Mouse (Mus musculus): ENCODE results near the gene Rapgef1.
A peak's percentile ranks its signal among the peaks of the same experiment; 100 is the strongest.
"Not testable (repeated sequence)": the region's sequence is repeated elsewhere in the genome, so short reads cannot be mapped to it uniquely, and the experiment has no call there.

Gene Rapgef1

GRCm38 (mm10) chr2:29741207-29741606 lies 121.7 kb downstream of the Rapgef1 start:
- no peak for DNase-seq (ENCODE audit: low spot score)

DNA sequence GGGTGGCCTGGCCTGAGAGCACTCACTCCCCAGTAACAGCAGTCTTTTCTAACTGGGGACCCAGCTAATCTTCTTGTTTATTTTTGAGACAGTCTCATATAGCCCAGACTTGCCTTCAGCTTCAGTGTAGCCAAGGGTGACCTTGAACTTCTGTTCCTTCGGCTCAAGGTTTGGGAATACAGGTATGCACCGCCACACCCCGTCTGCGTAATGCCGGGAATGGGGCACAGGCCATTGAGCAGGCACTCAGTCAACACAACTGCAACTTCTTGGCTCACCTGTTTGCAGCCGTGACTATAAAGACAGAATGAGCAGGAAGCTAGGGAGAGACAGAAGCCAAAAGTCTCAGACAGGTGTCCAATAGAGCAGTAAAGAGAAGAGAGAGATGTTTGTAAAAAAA lies 124.7 kb downstream of the Rapgef1 start:
- no peak for DNase-seq (ENCODE audit: low spot score)

- no peak for DNase-seq (ENCODE audit: low spot score)
Measured at GRCm38 (mm10) chr2:29747188-29747782, 127.8 kb downstream of the Rapgef1 start.

GRCm38 (mm10) chr2:29747852-29748251 lies 128.3 kb downstream of the Rapgef1 start:
- DNase-seq (ENCODE audit: low spot score): peak; percentile 46

GRCm38 (mm10) chr2:29748499-29748898 lies 129.0 kb downstream of the Rapgef1 start:
- no peak for DNase-seq (ENCODE audit: low spot score)

DNA sequence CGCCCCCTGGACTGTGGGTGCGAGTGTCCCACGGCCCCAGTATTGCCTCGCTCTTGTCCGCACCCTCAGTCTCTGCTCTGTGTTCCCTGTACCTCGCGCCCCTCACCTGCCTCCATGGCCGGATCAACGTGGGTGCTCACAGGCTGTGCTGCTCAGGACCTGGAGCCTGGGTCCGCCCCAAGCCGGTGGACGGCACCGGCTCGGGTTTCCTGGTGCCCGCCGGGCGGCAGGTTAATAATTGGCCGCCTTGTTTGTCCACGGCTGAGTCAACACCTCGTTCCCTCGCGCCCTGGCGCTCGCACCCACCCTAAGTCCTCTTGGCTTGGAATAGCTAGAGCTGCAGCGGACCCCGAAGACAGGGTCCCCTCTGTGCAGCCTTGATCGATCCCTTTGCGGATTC lies 132.0 kb downstream of the Rapgef1 start, which contains the start of gene Gm13420:
Gene Gm13420, minus strand, starts transcription at position 189 of the 400 bp plus-strand sequence.
- DNase-seq (ENCODE audit: low spot score): no peak

DNA sequence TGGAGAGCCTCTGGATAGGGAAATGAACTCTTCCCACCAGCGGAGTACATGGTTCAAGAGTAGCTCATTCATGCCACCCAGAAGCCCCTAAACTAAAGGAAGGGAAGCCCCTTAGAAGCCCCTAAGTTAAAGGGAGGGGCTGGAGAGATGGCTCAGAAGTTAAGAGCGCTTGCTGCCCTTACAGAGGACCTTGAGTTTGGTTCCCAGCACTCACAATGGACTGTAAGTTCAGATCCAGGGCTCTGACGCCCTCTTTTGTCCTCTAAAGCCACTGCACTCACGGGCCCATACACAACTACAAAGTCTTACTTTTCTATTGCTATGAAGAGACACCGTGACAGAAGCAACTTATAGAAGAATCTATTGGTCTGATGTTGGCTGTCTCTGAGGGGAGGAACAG lies 132.9 kb downstream of the Rapgef1 start:
- DNase-seq (ENCODE audit: low spot score): no peak

- no peak for DNase-seq (ENCODE audit: low spot score)
Measured at GRCm38 (mm10) chr2:29755693-29756092, 136.2 kb downstream of the Rapgef1 start.

DNA sequence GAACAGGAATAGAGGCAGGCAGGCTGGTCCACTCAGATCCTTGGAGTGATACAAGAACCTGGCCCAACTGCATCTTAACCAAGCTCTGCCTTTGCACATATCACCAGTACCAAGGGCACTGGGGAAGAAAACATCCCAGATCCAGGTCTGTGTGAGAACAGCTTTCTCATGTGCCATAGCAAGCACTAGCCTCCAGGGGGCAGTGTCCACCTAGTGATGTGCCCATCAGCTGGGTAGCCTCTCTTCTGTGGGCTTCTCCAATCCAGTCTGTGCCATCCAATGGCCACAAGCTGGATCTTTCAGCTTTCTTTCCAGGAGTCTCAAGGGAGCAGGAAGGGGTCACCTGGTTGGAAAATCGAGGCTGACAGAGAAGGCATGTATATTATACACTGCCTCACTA lies 145.3 kb downstream of the Rapgef1 start:
- peak; percentile 66 for DNase-seq (ENCODE audit: low spot score)

- DNase-seq (ENCODE audit: low spot score): no peak
Measured at GRCm38 (mm10) chr2:29767976-29768709, 148.6 kb downstream of the Rapgef1 start.

DNA sequence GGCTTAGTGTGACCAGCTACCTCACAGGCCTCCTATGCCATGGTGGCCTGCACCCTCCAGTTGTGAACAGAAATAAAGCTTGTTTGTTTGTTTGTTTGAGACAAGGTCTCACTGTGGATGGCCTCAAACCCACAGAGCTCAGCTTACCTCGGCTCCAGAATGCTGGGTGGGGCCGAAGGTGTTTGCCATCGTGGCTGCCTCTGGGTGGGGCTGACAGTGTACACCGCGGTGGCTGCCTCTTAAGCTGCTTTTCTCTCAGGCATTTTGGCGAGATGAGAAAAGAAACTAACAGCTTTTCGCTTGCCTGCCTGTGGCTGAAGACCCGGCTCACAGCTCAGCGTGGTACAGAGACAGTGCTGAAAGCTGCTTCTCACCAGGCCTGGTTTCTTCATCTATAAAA lies 149.4 kb downstream of the Rapgef1 start:
- no peak for DNase-seq (ENCODE audit: low spot score)

DNA sequence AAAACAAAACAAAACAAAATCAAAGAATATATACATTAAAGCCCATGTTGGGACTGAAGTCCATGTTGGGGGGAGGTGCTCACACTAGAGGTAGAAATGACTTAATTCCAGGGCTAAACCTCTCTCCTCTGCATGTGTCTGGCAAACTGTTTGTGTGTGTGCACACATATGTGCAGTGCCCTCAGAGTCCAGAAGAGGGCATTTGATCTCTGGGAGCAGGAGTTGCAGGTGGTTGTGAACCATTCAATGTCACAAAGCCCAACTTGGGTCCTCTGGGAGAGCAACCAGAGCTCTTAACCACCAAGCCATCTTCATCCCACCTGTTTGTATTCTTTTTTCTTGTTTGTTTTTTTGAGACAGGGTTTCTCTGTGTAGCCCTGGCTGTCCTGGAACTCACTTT lies 150.6 kb downstream of the Rapgef1 start:
- DNase-seq (ENCODE audit: low spot score): no peak

DNA sequence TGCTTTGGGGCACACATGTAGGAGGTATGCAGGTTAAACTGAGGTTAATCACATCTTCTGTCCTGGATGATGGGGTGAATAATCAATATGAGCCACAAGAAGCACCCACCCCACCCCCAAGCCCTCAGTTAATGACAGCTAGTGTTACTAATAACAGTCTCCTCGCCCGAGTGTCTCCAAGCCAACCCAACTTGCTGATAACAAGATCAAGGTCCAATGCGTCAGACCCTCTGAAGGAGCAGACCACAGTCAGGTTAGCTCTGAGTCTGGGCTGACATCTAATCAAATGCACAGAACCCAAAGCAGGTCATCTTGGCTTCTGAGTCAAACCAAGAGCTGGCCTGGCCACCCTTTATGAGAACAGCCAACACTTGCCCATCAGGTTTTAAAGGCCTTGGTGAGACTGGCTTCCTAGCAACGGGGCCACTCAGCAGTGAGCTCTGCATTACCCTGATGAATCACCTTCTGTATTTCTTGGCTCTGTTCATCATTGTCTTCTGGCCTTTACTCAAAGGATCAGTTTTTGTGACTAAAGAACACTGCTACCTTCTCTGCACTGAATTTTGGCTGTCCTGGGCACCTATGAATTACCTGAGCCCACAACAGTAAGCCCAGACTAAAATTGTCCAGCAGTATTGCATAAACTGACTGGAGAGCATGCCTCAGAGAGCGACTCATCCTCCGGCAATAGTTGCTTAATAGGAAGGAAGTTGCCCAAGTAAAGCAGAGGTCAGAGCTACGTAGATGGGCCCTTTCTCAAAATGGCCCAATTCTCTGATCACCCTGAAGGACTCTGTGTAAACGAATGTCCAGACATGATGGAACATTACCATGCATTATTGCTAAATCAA lies 152.3 kb downstream of the Rapgef1 start:
- DNase-seq (ENCODE audit: low spot score): no peak

DNA sequence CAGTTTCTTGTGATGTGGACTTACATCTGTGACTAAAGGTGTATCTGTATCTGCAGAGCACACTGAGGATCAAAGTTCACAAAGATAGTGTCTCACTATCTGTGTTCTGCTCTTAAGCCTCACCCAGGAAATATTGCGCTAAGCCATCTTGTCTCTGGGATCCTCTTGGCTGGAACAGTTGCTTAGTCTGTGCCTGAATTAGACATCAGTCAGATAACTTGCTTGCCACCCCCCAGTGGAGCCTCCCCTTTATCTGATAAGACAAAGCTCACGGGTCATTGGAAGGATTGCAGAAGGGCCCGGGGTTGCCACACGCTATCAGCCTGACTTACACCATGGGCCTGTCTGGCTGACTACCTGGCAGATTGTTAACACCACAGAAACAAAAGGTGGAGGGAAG lies 153.8 kb downstream of the Rapgef1 start:
- no peak for DNase-seq (ENCODE audit: low spot score)

DNA sequence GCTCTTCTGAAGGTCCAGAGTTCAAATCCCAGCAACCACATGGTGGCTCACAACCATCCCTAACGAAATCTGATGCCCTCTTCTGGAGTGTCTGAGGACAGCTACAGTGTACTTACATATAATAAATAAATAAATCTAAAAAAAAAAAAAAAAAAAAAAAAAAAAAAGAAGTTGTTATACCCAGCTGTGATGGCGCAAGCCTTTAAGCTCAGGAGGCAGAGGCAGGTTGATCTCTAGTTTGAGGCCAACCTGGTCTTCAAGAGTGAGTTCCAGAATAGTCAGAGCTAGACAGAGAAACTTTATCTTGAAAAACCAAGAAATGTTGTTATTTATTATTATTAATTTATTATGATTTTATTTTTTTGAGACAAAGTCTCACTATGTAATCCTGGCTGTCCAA lies 161.7 kb downstream of the Rapgef1 start:
- not testable (repeated sequence) for DNase-seq (ENCODE audit: low spot score)

DNA sequence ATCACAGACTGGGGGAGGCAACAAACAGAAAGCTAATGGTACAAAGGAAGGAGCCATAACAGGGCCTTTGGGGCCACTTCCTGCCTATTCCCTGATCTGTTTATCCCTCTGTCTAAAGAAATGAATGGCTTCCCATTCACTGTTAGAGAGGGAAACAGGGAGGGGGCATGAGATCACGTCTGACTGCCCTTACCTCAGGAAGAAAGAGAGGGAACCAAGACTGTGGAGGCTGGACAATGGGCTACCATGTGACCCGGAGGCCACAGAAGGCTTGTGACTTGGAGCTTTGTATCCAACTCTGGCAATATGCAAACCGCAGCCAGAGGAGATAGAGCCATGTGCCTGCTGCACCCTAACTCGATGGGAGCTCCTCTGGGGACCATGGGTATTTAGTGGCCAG lies 164.8 kb downstream of the Rapgef1 start:
- DNase-seq (ENCODE audit: low spot score): no peak

GRCm38 (mm10) chr2:29787104-29787917 lies 167.8 kb downstream of the Rapgef1 start, which contains the start of gene Coq4:
Gene Coq4 (plus strand): TSS chr2:29787493.
- DNase-seq (ENCODE audit: low spot score): peak; percentile 96

GRCm38 (mm10) chr2:29787937-29788681 lies 168.6 kb downstream of the Rapgef1 start, which contains the start of gene Trub2:
Gene Trub2 (minus strand): TSS chr2:29788502.
- DNase-seq (ENCODE audit: low spot score): peak; percentile 83

Measured in layer of hippocampus, adult 11-12 months (tissue).